Mouse (Mus musculus) kidney, adult 2 months (tissue): ENCODE measurements around the gene Fam83g.

Source experiments
- CTCF ChIP-seq: fragments of 200-500 bp; conservative IDR thresholded peaks from 2 replicates; pipeline ENCODE4 v1.5.1; 2011; ENCODE audit warnings: low read depth, mild to moderate bottlenecking, control low read depth, low read length, moderate library complexity, mixed read lengths; ENCODE audit not compliant: insufficient read depth, insufficient read length
- POLR2A ChIP-seq: fragments of 200-500 bp; IDR thresholded peaks from one replicate; pipeline ENCODE4 v1.6.1; 2011; ENCODE audit warnings: low read depth, low read length, control low read depth

- TF ChIP-seq CTCF (no peak), POLR2A (no peak)
These were observed 31.0 kb upstream of the Fam83g start, which contains the start of gene Grap for GRCm38 (mm10) chr11:61652686-61653447.
